Mouse (Mus musculus): ENCODE data around the gene Kcnj12. TPM values are rescaled to one million over a fixed set of nuclear protein-coding genes. Genes with fewer than 3 reads are reported as not detected.

The Kcnj12 gene
- polyA plus RNA-seq, 1 experiment from 2014 or later: not detected

GRCm38 (mm10) chr11:61074646-61075317 lies 52.4 kb downstream of the Kcnj12 start:
- Histone ChIP-seq H3K9ac (replicated peaks) (no peak overlapping the region), H3K27ac (ENCODE audit: low read depth) (0 out of 2 replicates have a peak overlapping the region, but pooled peaks have one; percentile 5), H3K27me3 (ENCODE audit: insufficient read depth, low read length) (no peaks in the 10 kb centered on the region), H3K4me2 (ENCODE audit: low read depth, low read length) (peak overlapping the region; percentile 49), H3K4me3 (ENCODE audit: low read depth, low read length) (0 out of 2 replicates have a peak overlapping the region, but pooled peaks have one; percentile 4), H3K9me3 (ENCODE audit: low read length) (no peaks in the 10 kb centered on the region), H3K36me3 (replicated peaks; ENCODE audit: insufficient read depth, low read length) (no peaks in the 10 kb centered on the region), H3K4me1 (ENCODE audit: insufficient read depth) (peaks cover 16% of the 10 kb centered on the region; the same call in 1 of the 2 replicates)
- ATAC-seq (peak; percentile 37; the same call in 1 of the 2 replicates), DNase-seq (no peak)
- 71% methylated on average over 5 of the region's 5 CpGs for WGBS (ENCODE audit: insufficient replicate concordance)
- TF ChIP-seq CTCF (IDR thresholded peaks at IDR 0.05; ENCODE audit: low read depth): no peak
- TF ChIP-seq EP300 (IDR thresholded peaks at IDR 0.05; ENCODE audit: low read depth): no peak

GRCm38 (mm10) chr11:61075361-61076326 lies 53.3 kb downstream of the Kcnj12 start:
- DNase-seq (no peak), ATAC-seq (peak; percentile 95)
- H3K27ac ChIP-seq (ENCODE audit: low read depth): 0 out of 2 replicates have a peak overlapping the region, but pooled peaks have one; percentile 5
- H3K4me1 ChIP-seq (ENCODE audit: insufficient read depth): peaks cover 16% of the 10 kb centered on the region; the same call in 1 of the 2 replicates
- no peaks in the 10 kb centered on the region for H3K27me3 ChIP-seq (ENCODE audit: insufficient read depth, low read length)
- H3K36me3 ChIP-seq (replicated peaks; ENCODE audit: insufficient read depth, low read length): no peaks in the 10 kb centered on the region
- no peaks in the 10 kb centered on the region for H3K9me3 ChIP-seq (ENCODE audit: low read length)
- 0 out of 2 replicates have a peak overlapping the region, but pooled peaks have one; percentile 4 for H3K4me3 ChIP-seq (ENCODE audit: low read depth, low read length)
- peak overlapping the region; percentile 49 for H3K4me2 ChIP-seq (ENCODE audit: low read depth, low read length)
- TF ChIP-seq CTCF (IDR thresholded peaks at IDR 0.05; ENCODE audit: low read depth): no peak
- TF ChIP-seq EP300 (IDR thresholded peaks at IDR 0.05; ENCODE audit: low read depth): peak; percentile 92
- 58% methylated on average over 15 of the region's 15 CpGs for WGBS (ENCODE audit: insufficient replicate concordance)
- 0 out of 2 replicates have a peak overlapping the region, but pooled peaks have one; percentile 26 for H3K9ac ChIP-seq (replicated peaks)

- Histone ChIP-seq H3K4me2 (ENCODE audit: low read depth, low read length) (no peak overlapping the region), H3K4me3 (ENCODE audit: low read depth, low read length) (no peak overlapping the region), H3K4me1 (ENCODE audit: insufficient read depth) (no peaks in the 10 kb centered on the region), H3K9ac (replicated peaks) (no peak overlapping the region), H3K9me3 (ENCODE audit: low read length) (no peaks in the 10 kb centered on the region), H3K27ac (ENCODE audit: low read depth) (no peak overlapping the region), H3K36me3 (replicated peaks; ENCODE audit: insufficient read depth, low read length) (no peaks in the 10 kb centered on the region), H3K27me3 (ENCODE audit: insufficient read depth, low read length) (no peaks in the 10 kb centered on the region)
- ATAC-seq (no peak), DNase-seq (no peak)
- 57% methylated on average over 2 of the region's 2 CpGs for WGBS (ENCODE audit: insufficient replicate concordance)
- no peak for TF ChIP-seq CTCF (IDR thresholded peaks at IDR 0.05; ENCODE audit: low read depth)
- no peak for TF ChIP-seq EP300 (IDR thresholded peaks at IDR 0.05; ENCODE audit: low read depth)
These were observed 59.3 kb downstream of the Kcnj12 start for GRCm38 (mm10) chr11:61081624-61082023.

GRCm38 (mm10) chr11:61090195-61090594 lies 67.8 kb downstream of the Kcnj12 start:
- H3K9ac ChIP-seq (replicated peaks): no peak overlapping the region
- H3K9me3 ChIP-seq (ENCODE audit: low read length): no peaks in the 10 kb centered on the region; the same call in 1 of the 2 replicates
- no peaks in the 10 kb centered on the region for H3K36me3 ChIP-seq (replicated peaks; ENCODE audit: insufficient read depth, low read length)
- TF ChIP-seq EP300 (IDR thresholded peaks at IDR 0.05; ENCODE audit: low read depth) (no peak), CTCF (IDR thresholded peaks at IDR 0.05; ENCODE audit: low read depth) (no peak)
- no peak overlapping the region for H3K4me2 ChIP-seq (ENCODE audit: low read depth, low read length)
- 77% methylated on average over 7 of the region's 7 CpGs for WGBS (ENCODE audit: insufficient replicate concordance)
- no peak overlapping the region for H3K4me3 ChIP-seq (ENCODE audit: low read depth, low read length)
- no peaks in the 10 kb centered on the region for H3K4me1 ChIP-seq (ENCODE audit: insufficient read depth)
- no peaks in the 10 kb centered on the region for H3K27me3 ChIP-seq (ENCODE audit: insufficient read depth, low read length)
- H3K27ac ChIP-seq (ENCODE audit: low read depth): no peak overlapping the region
- no peak for ATAC-seq
- DNase-seq: no peak

GRCm38 (mm10) chr11:61091192-61091591 lies 68.8 kb downstream of the Kcnj12 start:
- WGBS (ENCODE audit: insufficient replicate concordance): 65% methylated on average over 3 of the region's 3 CpGs
- TF ChIP-seq CTCF (IDR thresholded peaks at IDR 0.05; ENCODE audit: low read depth): no peak
- TF ChIP-seq EP300 (IDR thresholded peaks at IDR 0.05; ENCODE audit: low read depth): no peak
- DNase-seq (no peak), ATAC-seq (no peak)
- H3K36me3 ChIP-seq (replicated peaks; ENCODE audit: insufficient read depth, low read length): no peaks in the 10 kb centered on the region
- no peaks in the 10 kb centered on the region for H3K4me1 ChIP-seq (ENCODE audit: insufficient read depth)
- no peak overlapping the region for H3K4me2 ChIP-seq (ENCODE audit: low read depth, low read length)
- H3K4me3 ChIP-seq (ENCODE audit: low read depth, low read length): no peak overlapping the region
- no peaks in the 10 kb centered on the region; the same call in 1 of the 2 replicates for H3K9me3 ChIP-seq (ENCODE audit: low read length)
- H3K9ac ChIP-seq (replicated peaks): no peak overlapping the region
- H3K27ac ChIP-seq (ENCODE audit: low read depth): no peak overlapping the region
- H3K27me3 ChIP-seq (ENCODE audit: insufficient read depth, low read length): no peaks in the 10 kb centered on the region

Data from liver, postnatal 0 days (tissue).